Mouse (Mus musculus): ENCODE measurements around the gene M1ap. TPM values are rescaled to one million over a fixed set of nuclear protein-coding genes. Genes with fewer than 3 reads are reported as not detected.

Gene M1ap
- total and polyA plus RNA-seq, 2 experiments from 2014 or later: 0.16 to 0.38 TPM

GRCm38 (mm10) chr6:83004872-83005271 is 58.2 kb downstream of the M1ap start:
- Histone ChIP-seq H3K4me1 (ENCODE audit: insufficient read depth, low read length) (no peaks in the 10 kb centered on the region), H3K9me3 (ENCODE audit: low read length) (no peaks in the 10 kb centered on the region), H3K27ac (no peak overlapping the region), H3K4me2 (ENCODE audit: low read depth, low read length) (no peak overlapping the region), H3K4me3 (ENCODE audit: low read length) (no peak overlapping the region), H3K9ac (replicated peaks; ENCODE audit: low read length) (no peak overlapping the region), H3K36me3 (ENCODE audit: insufficient read depth, low read length) (no peaks in the 10 kb centered on the region), H3K27me3 (ENCODE audit: insufficient read depth, low read length) (no peaks in the 10 kb centered on the region)
- WGBS: 51% methylated on average over 7 of the region's 7 CpGs
- ATAC-seq (no peak), DNase-seq (ENCODE audit: low spot score) (no peak)
- no peak for TF ChIP-seq CTCF (IDR thresholded peaks at IDR 0.05; ENCODE audit: low read depth)

DNA sequence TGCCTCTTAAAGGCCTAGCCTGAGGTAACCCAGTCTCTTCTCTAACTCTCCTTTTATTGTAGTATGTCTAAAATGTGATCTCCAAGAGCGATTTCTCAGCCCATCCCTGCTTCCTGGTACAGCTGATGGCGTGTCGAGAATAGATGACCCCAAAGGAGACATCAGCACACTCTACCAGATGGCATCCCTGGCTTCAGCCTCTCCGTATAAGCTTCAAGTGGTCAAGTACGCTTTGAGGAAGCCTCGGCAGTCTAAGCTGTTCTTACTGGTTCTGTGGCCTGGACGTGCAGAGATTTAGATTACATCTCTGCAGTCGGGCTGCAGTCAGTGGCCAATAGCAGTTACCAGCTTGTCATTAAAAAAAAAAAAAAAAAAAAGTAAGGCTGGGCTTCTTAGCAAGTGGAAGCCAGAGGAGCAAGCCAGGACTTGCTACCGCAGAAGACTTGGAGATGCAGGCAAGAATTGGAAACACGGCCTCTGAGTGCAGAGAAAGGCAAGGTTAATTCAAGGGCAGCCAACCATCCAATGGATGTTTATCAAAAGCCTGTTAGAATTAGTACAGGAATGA is 58.8 kb downstream of the M1ap start:
- H3K27me3 ChIP-seq (ENCODE audit: insufficient read depth, low read length): no peaks in the 10 kb centered on the region
- no peak overlapping the region for H3K4me2 ChIP-seq (ENCODE audit: low read depth, low read length)
- WGBS: 83% methylated on average over 10 of the region's 10 CpGs

DNA sequence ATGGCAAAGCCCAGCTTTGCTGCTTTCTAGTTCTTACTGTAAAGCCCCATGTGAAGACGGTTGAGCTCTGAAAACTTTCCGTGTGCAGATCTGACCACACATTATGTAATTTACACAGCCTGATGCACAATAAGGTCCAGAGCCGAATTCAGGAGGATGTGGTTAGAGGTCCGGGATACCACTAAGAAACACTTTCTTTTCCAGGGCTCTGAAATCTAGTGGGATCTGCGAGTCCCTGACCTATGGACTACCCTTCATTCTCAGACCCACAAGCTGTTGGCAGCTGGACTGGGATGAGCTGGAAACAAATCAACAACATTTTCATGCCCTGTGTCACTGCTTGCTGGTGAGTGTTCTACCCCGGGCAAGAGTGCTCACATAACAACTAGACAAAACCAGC is 59.4 kb downstream of the M1ap start:
- DNase-seq (ENCODE audit: low spot score) (no peak), ATAC-seq (no peak)
- Histone ChIP-seq H3K36me3 (ENCODE audit: insufficient read depth, low read length) (no peaks in the 10 kb centered on the region), H3K27me3 (ENCODE audit: insufficient read depth, low read length) (no peaks in the 10 kb centered on the region), H3K9me3 (ENCODE audit: low read length) (no peaks in the 10 kb centered on the region), H3K9ac (replicated peaks; ENCODE audit: low read length) (no peak overlapping the region), H3K4me1 (ENCODE audit: insufficient read depth, low read length) (no peaks in the 10 kb centered on the region), H3K27ac (no peak overlapping the region), H3K4me2 (ENCODE audit: low read depth, low read length) (no peak overlapping the region), H3K4me3 (ENCODE audit: low read length) (no peak overlapping the region)
- no peak for TF ChIP-seq CTCF (IDR thresholded peaks at IDR 0.05; ENCODE audit: low read depth)
- WGBS: 88% methylated on average over 6 of the region's 6 CpGs

More for the DNA sequence above, 58.8 kb downstream of the M1ap start:
- Histone ChIP-seq H3K27ac (no peak overlapping the region), H3K36me3 (ENCODE audit: insufficient read depth, low read length) (no peaks in the 10 kb centered on the region), H3K4me1 (ENCODE audit: insufficient read depth, low read length) (no peaks in the 10 kb centered on the region), H3K4me3 (ENCODE audit: low read length) (no peak overlapping the region), H3K9ac (replicated peaks; ENCODE audit: low read length) (no peak overlapping the region), H3K9me3 (ENCODE audit: low read length) (no peaks in the 10 kb centered on the region)
- no peak for DNase-seq (ENCODE audit: low spot score)
- TF ChIP-seq CTCF (IDR thresholded peaks at IDR 0.05; ENCODE audit: low read depth): no peak
- ATAC-seq: no peak

- H3K27me3 ChIP-seq (ENCODE audit: insufficient read depth, low read length): no peaks in the 10 kb centered on the region
- H3K4me2 ChIP-seq (ENCODE audit: low read depth, low read length): no peak overlapping the region
- DNase-seq (ENCODE audit: low spot score) (no peak), ATAC-seq (no peak)
- H3K27ac ChIP-seq: no peak overlapping the region
- H3K9me3 ChIP-seq (ENCODE audit: low read length): no peaks in the 10 kb centered on the region
- WGBS: 57% methylated on average over 3 of the region's 3 CpGs
- no peaks in the 10 kb centered on the region for H3K4me1 ChIP-seq (ENCODE audit: insufficient read depth, low read length)
- H3K36me3 ChIP-seq (ENCODE audit: insufficient read depth, low read length): no peaks in the 10 kb centered on the region
- H3K9ac ChIP-seq (replicated peaks; ENCODE audit: low read length): no peak overlapping the region
- TF ChIP-seq CTCF (IDR thresholded peaks at IDR 0.05; ENCODE audit: low read depth): no peak
- no peak overlapping the region for H3K4me3 ChIP-seq (ENCODE audit: low read length)
Measured at GRCm38 (mm10) chr6:83008659-83009058, 62.0 kb downstream of the M1ap start.

DNA sequence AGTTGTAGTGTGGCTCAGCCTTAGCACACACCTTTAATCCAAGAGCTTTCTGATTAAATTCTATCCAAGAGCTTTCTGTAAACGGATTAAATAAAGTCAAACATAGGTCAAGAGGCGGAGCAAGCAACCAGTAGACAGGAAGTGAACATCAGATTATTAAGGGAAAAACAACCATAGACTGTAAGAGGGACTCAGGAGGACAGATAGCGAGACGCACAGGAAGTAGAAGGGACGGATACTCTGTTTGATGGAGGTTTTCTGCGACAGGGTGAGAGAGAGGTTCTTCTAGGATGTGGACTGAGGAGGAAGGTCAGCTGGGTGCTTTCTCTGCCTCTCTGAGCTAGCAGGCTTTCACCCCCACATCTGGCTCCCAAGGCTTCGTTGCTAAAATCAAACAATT is 63.3 kb downstream of the M1ap start:
- H3K4me1 ChIP-seq (ENCODE audit: insufficient read depth, low read length): no peaks in the 10 kb centered on the region
- WGBS: 75% methylated on average over 7 of the region's 7 CpGs
- no peaks in the 10 kb centered on the region for H3K36me3 ChIP-seq (ENCODE audit: insufficient read depth, low read length)
- H3K9ac ChIP-seq (replicated peaks; ENCODE audit: low read length): no peak overlapping the region
- no peaks in the 10 kb centered on the region for H3K27me3 ChIP-seq (ENCODE audit: insufficient read depth, low read length)
- no peak overlapping the region for H3K27ac ChIP-seq
- H3K9me3 ChIP-seq (ENCODE audit: low read length): no peaks in the 10 kb centered on the region
- no peak overlapping the region for H3K4me3 ChIP-seq (ENCODE audit: low read length)
- no peak for TF ChIP-seq CTCF (IDR thresholded peaks at IDR 0.05; ENCODE audit: low read depth)
- ATAC-seq (no peak), DNase-seq (ENCODE audit: low spot score) (no peak)
- H3K4me2 ChIP-seq (ENCODE audit: low read depth, low read length): no peak overlapping the region

- Histone ChIP-seq H3K4me2 (ENCODE audit: low read depth, low read length) (no peak overlapping the region), H3K27ac (no peak overlapping the region), H3K9ac (replicated peaks; ENCODE audit: low read length) (no peak overlapping the region), H3K4me1 (ENCODE audit: insufficient read depth, low read length) (no peaks in the 10 kb centered on the region), H3K27me3 (ENCODE audit: insufficient read depth, low read length) (no peaks in the 10 kb centered on the region), H3K9me3 (ENCODE audit: low read length) (no peaks in the 10 kb centered on the region), H3K4me3 (ENCODE audit: low read length) (no peak overlapping the region), H3K36me3 (ENCODE audit: insufficient read depth, low read length) (no peaks in the 10 kb centered on the region)
- 82% methylated on average over 7 of the region's 7 CpGs for WGBS
- no peak for TF ChIP-seq CTCF (IDR thresholded peaks at IDR 0.05; ENCODE audit: low read depth)
- ATAC-seq (no peak), DNase-seq (ENCODE audit: low spot score) (no peak)
Measured at GRCm38 (mm10) chr6:83011255-83011654, 64.6 kb downstream of the M1ap start.

DNA sequence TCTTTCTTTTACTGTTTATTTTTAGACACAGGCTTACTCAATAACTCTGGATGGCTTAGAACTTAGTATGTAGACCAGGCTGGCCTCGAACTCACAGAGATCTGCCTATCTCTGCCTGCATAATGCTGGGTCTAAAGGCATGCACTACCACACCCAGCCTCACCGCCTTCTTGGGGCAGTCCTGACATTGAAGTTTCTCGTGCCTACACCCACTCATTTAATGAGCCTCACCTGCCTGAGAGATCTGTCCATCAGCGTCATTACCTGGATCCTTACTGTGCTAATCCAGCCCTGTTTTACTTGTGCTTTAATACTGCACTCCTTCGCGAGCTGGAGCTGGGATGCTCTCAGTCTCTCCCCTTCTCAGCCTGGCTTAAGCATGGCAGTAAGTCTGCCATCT is 65.1 kb downstream of the M1ap start:
- 79% methylated on average over 6 of the region's 6 CpGs for WGBS
- no peak overlapping the region for H3K27ac ChIP-seq
- H3K36me3 ChIP-seq (ENCODE audit: insufficient read depth, low read length): no peaks in the 10 kb centered on the region
- no peaks in the 10 kb centered on the region for H3K27me3 ChIP-seq (ENCODE audit: insufficient read depth, low read length)
- DNase-seq (ENCODE audit: low spot score) (no peak), ATAC-seq (no peak)
- H3K4me3 ChIP-seq (ENCODE audit: low read length): no peak overlapping the region
- TF ChIP-seq CTCF (IDR thresholded peaks at IDR 0.05; ENCODE audit: low read depth): no peak
- H3K4me2 ChIP-seq (ENCODE audit: low read depth, low read length): no peak overlapping the region
- H3K9me3 ChIP-seq (ENCODE audit: low read length): no peaks in the 10 kb centered on the region
- no peaks in the 10 kb centered on the region for H3K4me1 ChIP-seq (ENCODE audit: insufficient read depth, low read length)
- H3K9ac ChIP-seq (replicated peaks; ENCODE audit: low read length): no peak overlapping the region
